Mouse (Mus musculus) monocyte, adult 5-6 weeks (primary cell): ENCODE data around the gene Ccdc130. TPM values are rescaled to one million over a fixed set of nuclear protein-coding genes. Genes with fewer than 3 reads are reported as not detected.

Experiments
- ATAC-seq: fragments of 153-309, 156-312 bp; replicated peaks from 2 replicates; pipeline ENCODE4 v1.8.0; 2017; ENCODE audit warnings: mild to moderate bottlenecking; ENCODE audit not compliant: low TSS enrichment, insufficient number of reproducible peaks, severe bottlenecking, poor library complexity, low FRiP score
- total RNA-seq: library from RNA; stranded (forward); fragments of 200-1000, 200-491, 200-594 nt; gene quantifications from 3 replicates; pipeline ENCODE4 v1.2.3, GENCODE M21; 2017

Gene Ccdc130
- total RNA-seq: 6.4 to 27.2 TPM (median 23.9 TPM) in 3 replicates

DNA sequence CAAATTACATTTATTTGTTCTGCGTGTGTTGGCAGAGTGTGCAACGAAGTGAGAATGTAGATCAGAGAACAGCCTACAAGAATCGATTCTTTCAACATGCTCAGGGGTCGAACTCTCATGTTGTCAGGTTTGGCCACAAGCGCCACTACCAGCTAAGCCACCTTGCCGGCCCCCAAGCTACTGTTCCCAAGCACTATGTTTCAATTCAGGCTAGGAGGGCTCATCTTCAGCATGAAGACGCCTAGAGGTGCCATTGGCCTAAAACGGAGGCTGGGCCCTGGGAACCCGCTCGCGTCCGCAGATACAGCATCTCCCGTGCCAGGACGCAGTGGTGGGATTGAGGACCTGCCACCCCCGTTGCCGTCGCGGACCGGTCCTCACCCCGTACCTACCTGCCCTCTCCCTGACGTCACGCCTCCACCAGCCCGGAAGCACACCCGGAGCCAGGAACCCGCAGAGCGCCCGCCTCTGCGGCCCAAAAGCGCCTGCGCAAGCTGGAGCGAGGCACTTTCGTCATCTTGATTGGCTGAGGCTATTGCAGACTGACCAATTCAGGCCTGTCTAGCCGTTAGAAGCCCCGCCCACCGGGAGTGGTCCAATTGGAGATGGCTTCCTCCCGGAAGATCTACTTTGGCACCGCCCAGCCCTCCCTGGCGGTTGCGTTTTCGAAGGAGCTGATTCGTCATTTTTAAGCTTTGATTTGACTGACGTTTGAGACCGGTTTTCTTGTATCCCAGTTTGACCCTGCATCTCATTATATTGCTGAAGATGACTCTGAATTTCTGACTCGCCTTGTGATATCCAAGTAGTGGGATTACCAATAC, at the start of gene Ccdc130:
Ccdc130 (minus strand) TSS at position 431 of the 824 bp plus-strand sequence.
- peak; percentile 98 for ATAC-seq

DNA sequence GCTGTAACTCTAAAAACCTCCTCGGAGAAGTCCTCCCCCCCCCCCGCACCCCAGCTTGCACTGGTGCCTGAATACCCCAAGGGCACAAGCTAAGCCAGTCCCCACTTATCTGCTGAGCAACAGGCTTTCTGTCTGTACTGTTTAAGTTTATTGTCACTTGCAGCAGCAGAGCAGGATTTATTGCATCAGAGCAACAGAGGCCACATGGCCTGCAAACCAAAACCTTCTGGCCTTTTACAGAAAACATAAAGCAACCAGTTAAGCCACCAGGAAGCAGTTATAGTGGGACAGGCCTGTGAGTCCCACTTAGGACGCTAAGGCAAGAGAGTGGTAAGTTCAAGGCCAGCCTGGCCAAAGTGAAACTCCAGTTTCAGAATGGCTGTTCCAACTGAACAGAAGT, 38.2 kb upstream of the Ccdc130 start:
- ATAC-seq: no peak

DNA sequence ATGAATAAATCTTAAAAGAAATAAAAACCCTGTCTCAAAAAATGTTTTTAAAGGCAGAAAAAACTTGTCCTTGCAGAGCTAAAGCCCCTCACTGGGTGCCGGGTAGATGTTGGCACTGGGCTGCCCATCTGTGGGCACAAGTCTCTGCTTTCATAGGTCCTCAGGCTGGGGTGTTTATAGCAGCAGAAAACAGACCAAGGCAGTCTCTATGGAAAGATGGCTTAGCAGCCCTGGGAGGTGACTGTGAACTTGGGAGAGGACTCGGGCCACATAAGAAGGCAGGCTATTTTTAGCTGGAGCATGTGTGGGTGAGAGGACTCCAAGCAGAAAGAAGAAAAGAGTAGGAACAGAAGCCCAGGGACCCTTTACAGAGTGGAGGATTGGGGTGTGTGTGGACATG, 33.8 kb upstream of the Ccdc130 start:
- ATAC-seq: no peak

DNA sequence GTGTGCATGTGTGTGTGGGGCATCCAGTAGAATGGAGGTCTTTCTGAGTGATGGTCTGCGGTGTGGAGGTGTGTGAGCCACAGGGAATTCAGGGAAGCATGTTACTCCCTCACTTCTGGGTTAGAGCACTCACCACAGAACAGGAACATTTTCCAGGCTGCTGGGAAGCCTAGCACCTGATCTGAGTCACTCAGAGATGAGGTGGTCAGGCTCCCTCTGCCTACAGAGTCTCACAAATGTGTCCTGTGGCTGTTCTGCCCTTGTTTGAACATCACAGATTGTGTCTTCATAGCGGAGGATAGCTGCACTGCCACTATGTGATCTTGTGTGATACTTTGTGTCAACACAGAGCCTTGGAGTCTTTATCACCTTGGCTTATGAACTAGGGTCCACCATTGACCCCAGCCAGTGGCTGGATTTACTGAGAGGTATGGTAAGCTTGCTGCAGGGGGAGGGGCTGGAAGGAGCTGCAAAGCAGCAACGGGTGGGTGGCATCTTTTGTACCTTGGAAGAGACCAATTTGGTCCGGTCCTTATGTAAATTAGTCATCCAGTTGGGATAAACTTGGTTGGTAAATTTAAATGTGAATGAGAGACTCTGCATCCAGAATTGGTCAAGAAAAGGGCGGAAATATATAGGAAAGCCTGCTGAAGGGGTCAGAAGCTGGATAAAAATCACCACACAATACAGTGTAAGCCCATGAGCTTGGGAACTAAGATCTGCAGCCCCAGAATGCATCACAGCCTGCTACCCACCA, 27.0 kb upstream of the Ccdc130 start:
- no peak for ATAC-seq

DNA sequence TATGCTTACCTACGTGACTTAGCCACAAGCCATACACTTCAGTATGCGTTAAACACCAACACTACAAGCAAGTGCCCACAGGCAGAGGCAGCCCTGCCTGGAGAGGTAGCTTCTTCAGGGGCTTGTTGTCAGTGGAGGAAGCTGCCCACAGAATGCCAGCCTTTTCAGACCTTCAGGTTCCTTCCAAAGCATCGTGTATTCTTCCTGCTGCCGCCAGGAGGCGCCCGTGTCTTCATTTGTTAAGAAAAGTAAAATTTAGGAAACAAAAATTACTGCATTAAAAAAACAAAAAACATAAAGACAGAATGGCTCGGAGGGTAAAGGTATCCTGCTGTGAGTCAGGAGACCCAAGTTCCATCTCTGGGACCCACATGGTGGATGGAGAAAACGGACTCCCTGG, 21.5 kb upstream of the Ccdc130 start:
- ATAC-seq: peak; percentile 47; the same call in 1 of the 2 replicates

DNA sequence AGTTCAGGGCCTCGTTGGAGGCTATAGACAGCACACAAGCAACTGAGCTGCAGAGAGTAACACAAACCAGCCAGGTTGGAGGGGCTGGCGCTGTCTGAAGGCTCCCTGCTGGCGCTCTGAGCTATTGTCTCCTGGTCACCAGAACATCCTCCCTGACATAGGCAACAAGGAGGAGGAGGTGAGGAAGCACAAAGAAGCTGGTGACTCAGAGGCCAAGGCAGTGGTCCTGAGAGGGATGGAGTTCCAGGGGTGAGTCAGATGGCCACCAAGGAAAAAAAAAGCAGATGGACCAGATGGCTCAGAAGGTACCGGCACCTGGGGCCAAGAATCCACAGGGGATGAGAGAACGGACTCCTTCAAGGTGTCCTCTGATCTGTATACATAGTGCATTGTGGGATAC, 20.9 kb upstream of the Ccdc130 start:
- 0 out of 2 replicates have a peak, but pooled peaks have one; percentile 5 for ATAC-seq

DNA sequence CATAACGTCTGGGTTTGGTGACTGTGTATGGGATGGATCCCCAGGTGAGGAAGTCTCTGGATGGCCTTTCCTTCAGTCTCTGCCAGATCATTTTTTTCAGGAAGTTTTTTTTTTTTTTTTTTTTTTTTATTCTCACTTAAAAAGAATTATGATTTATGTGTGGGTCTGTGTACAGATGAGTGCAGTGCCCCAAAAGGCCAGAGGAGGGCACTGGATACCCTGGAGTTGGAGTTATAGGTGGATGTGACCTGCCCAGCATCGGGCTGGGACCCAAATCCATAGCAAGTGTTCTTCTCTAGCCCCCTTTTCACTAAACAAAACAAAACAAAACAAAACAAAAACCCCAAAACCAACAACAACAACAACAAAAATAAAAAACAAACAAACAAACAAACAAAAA, 18.7 kb upstream of the Ccdc130 start:
- no peak for ATAC-seq

DNA sequence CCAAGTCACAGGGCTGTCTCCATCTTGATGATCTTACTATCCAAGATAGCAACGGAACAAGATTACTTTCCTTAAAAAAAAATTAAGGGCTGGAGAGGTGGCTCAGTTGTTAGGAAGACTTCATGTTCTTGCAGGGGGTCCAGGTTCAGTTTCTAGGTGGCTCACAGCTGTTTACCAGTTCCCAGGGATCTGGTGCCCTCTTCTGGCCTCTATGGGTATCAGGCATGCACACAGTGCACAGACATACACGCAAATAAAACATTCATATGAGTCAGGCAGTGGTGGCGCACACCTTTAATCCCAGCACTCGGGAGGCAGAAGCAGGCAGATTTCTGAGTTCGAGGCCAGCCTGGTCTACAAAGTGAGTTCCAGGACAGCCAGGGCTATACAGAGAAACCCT, 15.5 kb upstream of the Ccdc130 start:
- peak; percentile 76; the same call in 1 of the 2 replicates for ATAC-seq

DNA sequence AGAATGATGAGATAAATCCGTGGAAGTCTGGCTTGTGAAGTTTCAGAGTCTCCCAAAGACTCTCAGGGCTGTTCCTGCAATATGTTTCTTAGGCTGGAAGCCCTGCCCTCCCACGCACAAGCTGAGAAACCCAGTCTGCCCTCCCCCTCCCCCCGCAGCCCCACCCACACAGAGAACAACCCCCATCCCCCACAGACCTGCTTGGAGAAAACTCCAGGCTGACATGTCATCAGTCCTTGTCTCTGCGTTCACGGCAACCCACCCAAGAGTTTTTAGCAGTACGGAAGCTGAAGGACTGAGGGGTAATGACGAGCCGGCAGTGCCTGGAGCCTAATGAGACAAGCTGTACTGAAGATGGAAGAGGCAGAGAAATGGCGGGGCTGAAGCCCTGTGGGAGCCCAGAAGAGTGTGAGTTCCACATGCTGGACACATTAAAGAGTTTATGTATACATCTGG, 14.5 kb upstream of the Ccdc130 start:
- ATAC-seq: no peak

DNA sequence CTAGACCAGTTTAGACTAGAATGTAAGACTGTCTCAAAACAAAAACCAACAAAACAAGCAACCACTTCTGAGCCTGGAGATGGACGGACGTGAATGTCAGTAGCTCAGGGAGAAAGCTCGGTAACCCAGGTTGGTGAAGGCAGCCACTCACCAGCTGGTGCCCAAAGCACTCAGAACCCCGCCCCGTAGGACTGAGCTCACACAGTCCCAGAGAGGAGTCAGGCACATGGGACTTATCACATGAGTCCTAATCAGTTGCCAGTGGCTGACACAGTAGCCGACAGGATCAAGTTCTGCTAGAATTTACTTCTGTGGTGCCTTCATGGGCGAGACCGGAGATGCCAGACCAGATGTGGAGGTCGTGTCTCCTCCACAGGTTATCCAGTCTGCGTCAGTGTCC, 10.6 kb upstream of the Ccdc130 start:
- no peak for ATAC-seq

DNA sequence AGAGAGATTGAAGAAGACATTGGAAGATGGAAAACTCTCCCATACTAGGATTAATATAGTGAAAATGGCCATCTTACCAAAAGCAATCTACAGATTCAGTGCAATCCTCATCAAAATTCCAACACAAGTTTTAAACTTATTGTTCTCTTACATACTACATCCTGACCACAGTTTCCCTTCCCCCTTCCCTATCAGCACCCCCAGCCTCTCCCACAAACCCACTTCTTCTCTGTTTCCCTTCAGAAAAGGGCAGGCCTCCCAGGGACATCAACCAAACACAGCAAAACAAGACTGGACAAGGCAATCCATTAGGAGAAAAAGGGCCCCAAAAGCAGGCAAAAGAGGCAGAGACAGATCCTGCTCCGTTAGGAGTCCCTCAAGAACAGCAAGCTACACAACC, 6.3 kb upstream of the Ccdc130 start:
- ATAC-seq: no peak

DNA sequence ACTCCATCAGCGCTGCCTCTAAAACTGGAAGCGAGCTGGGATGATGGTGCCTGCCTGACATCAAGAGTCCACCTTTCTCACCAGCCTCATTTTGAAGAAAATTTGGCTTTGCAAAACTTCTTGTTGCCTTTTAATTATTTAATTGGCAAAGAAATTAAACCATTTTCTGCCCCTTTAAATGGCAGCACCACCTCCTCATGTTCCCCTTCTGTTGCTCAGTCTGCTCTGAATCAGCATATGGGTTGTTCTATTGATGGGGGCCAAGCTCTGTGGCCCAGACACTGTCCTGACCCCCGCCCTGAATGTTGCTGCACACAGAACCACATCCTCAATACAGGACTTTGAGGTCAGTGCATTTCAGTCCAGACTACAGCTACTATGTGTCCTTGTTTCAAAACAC, 3.8 kb upstream of the Ccdc130 start:
- no peak for ATAC-seq

DNA sequence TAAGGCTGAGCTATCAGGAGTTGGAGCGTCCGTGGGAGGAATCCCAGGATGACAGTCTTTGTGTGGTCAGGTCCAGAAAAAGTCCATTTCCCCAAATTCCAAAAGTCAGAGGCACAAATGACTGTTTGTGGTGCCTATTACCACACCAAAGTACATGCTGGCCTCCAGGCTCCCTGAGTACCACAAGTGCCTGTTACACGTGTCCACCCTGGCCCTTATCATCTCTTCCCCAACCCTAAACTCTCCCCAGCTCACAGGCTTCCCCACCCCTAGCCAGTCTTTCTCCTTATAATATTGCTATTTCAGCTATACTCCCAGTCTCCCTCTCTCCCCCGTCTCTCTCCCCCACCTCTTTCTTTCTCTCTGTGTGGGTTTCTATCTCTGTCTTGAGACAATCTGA, 2.1 kb upstream of the Ccdc130 start:
- no peak for ATAC-seq

DNA sequence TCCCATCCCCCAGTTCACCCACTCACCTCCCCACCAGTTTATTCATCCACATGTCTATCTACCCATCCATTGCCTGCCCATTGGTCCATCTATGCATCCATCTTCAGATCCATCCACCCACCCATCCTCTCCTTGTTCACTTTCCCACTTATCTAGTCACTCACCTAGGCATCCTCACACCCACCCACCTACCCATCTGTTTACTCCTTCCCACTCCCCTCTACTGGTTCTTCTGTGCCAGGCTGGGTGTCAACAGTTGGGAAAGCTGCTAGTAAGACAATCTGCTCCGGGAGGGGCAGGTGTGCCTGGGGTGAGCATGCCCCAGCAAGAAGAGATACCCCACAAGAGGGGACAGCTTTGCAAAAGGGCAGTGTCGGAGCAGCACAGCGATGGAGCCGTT, 9.1 kb downstream of the Ccdc130 start:
- ATAC-seq: no peak

DNA sequence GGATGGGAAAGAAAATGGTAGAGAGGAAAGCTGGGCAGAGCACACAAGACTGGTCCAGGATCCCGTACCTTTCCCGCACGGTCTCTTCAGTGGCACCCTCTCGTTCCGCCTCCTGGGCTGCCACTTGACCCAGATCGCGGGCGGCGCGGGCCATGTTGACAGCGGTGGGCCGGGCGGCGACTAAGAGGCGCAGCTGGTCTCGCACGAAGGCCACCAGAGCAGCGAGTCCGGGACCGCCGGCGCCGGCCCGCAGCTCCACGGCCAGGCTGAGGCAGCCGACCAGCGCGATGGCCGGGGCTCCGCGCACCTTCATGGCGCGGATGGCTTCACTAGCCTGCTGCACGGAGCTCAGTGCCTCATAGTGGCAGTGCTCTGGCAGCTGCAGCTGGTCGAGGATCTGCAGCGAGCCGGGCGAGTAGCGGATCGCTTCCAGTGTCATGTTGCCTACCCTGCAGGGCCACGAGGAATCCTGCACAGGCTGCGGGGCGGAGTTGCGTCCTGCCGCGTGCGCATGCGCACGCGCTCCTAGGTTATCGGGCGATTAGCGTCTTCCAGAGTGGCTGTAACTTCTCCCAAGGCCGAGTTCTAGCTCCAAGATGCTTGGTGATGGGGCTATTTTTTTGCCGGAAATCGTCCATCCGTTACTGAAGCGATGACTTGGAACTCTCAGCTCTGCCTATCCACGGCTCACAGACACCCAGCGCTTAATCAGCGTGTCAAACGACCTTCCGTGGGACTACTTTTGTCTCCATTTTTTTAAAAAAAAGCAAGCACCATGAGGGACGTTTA, 13.2 kb downstream of the Ccdc130 start, which contains the start of gene Mri1:
Mri1 (minus strand) TSS at position 505 of the 789 bp plus-strand sequence.
- ATAC-seq: peak; percentile 67

DNA sequence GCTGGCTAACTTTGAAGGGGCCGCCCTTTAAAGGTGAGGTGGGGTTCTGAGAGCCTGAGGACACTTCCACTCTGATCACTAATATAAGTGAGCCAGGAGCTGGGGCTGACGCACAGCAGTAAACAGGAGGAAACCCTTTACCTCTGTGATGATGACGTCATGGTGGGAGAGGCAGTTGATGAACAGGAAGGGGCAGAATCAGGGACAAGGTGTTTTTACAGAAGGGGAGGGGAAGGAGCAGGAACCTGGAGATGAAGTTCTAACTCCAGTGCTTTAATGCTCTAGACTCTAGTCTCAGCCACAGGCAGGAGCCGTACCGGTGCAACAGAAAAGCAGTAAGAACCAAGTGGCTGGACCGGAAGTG, 13.7 kb downstream of the Ccdc130 start:
- no peak; the same call in 1 of the 2 replicates for ATAC-seq

DNA sequence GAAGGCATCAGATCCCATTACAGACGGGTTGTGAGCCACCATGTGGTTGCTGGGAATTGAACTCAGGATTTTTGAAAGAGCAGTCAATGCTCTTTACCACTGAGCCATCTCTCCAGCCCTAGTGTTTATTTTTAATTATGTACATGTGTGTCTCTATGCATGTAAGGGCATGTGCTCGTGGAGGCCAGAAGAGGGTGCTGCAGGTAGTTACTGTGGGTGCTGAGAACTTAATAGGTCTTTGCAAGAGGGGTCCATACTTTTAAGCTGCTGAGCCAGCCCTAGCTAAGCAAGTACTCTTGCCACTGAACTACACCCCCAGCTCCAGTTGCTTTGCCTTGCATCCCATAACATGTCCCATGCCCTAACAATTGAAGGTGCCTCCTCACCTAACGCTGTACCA, 14.3 kb downstream of the Ccdc130 start:
- ATAC-seq: no peak

DNA sequence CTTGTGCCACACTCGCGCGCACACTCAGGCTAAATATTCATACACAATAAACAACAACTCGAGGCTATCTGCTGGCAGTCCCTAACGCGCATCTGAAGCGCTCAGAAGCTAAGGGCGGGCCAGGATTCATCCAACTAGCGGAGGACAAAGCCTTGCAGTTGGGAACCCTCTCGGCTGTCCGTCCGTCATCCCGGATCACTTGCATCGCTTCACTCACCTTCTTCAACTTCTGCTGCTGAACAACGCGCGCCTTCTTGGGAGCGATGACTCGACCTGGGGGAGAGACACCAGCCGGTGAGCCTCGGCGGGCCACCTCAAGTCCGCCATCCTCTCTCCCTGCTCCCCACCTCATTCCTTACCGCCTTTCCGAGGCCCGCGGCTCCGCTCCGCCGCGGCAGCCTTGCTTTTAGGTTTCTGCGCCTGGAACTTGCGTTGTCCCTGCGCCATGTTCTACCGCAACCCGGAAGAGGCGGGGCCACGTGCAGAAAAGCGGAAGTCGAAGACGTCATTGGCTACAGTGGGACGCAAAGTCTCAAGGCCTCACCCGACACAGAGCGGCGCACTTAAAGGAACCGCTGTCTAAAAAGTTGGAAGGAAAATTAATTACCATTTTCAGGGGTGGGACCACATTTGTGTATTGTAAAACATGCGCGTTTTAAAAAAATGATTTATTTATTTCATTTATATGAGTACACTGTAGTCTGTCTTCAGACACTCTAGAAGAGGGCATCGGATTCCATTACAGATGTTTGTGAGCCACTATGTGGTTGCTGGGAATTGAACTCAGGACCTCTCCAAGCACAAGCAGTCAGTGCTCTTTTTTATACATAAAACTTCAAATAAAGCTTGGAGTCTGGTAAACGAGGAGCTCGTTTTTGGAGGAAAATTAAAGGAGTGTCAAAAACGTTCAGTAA, 20.7 kb downstream of the Ccdc130 start, which contains the start of gene D8Ertd738e:
D8Ertd738e (minus strand) TSS at position 463 of the 914 bp plus-strand sequence.
- ATAC-seq: peak; percentile 99
